Mouse (Mus musculus) megakaryocyte, embryonic 14.5 days (primary cell): Measurements from ENCODE around the gene Cldn19.

Experiments used
- FLI1 ChIP-seq: IDR thresholded peaks from 2 replicates; pipeline ENCODE4 v1.6.1; 2012; ENCODE audit warnings: low read length, inconsistent platforms, mixed read lengths
- GATA1 ChIP-seq: IDR thresholded peaks from 3 replicates; pipeline ENCODE4 v1.6.1; 2012; ENCODE audit warnings: mixed read lengths, low read length, inconsistent platforms, borderline replicate concordance

DNA sequence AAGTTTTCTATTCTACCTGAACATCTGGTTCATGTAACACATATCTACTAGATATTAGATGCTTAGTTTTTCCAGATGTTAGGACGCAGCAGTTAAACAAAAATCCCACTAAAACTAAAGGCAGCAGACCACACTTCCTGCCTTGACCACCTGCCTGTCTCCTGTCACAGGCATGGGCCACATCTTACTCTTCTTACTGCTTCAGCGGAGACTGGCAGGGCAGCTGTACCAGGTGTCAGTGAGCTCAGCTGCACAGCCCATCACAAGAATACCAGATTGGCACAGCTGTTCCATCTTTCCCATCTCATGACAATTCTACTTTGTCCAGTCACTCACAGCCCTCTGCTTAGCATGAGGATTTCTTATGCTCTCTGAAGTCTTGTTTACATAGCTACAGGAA, 42.1 kb downstream of the Cldn19 start:
- TF ChIP-seq GATA1 (no peak), FLI1 (no peak)
